Mouse (Mus musculus) heart, postnatal 0 days (tissue): Measurements from ENCODE around the gene Stxbp3. TPM values are rescaled to one million over a fixed set of nuclear protein-coding genes. Genes with fewer than 3 reads are reported as not detected.

ENCODE experiments used
- ATAC-seq: fragments of 200-750 bp; cut with Nextera tagmentation; 2 replicates; pipeline ENCODE4 v1.8.0; 2017; ENCODE audit warnings: low read depth, moderate number of reproducible peaks, moderate library complexity; ENCODE audit not compliant: insufficient read depth
- DNase-seq: peaks from one replicate; pipeline ENCODE4 v3.0.0-alpha.2; 2016; ENCODE audit warnings: low spot score
- H3K27ac ChIP-seq: fragments of 300-500 bp; sonication (generic); 2 replicates; pipeline ENCODE4 v1.5.1; 2014; ENCODE audit warnings: low read depth, mild to moderate bottlenecking
- H3K27me3 ChIP-seq: fragments of 300-500 bp; sonication (generic); 2 replicates; pipeline ENCODE4 v1.6.1; 2014; ENCODE audit warnings: low read length, mixed read lengths; ENCODE audit not compliant: control insufficient read depth, insufficient read depth
- H3K36me3 ChIP-seq: fragments of 300-500 bp; sonication (generic); replicated peaks from 2 replicates; pipeline ENCODE4 v1.6.1; 2014; ENCODE audit warnings: low read length, mixed read lengths; ENCODE audit not compliant: control insufficient read depth, insufficient read depth
- H3K4me1 ChIP-seq: fragments of 300-500 bp; sonication (generic); 2 replicates; pipeline ENCODE4 v1.6.1; 2014; ENCODE audit warnings: antibody characterized with exemption; ENCODE audit not compliant: control insufficient read depth, insufficient read depth
- H3K4me2 ChIP-seq: fragments of 300-500 bp; sonication (generic); 2 replicates; pipeline ENCODE4 v1.6.1; 2014; ENCODE audit warnings: low read depth, mild to moderate bottlenecking, low read length, moderate library complexity
- H3K4me3 ChIP-seq: fragments of 300-500 bp; sonication (generic); 2 replicates; pipeline ENCODE4 v1.5.1; 2014; ENCODE audit warnings: low read depth, low read length
- H3K9ac ChIP-seq: fragments of 300-500 bp; sonication (generic); replicated peaks from 2 replicates; pipeline ENCODE4 v1.6.1; 2014; ENCODE audit warnings: low read depth, low read length, mixed read lengths
- H3K9me3 ChIP-seq: fragments of 300-500 bp; sonication (generic); replicated peaks from 2 replicates; pipeline ENCODE4 v1.6.1; 2016; ENCODE audit warnings: low read length; ENCODE audit not compliant: control insufficient read depth
- CTCF ChIP-seq: IDR thresholded peaks from 2 replicates; pipeline ENCODE4 v1.5.1; 2016; ENCODE audit warnings: antibody characterized with exemption, control low read depth, low read depth
- EP300 ChIP-seq: IDR thresholded peaks from 2 replicates; pipeline ENCODE4 v1.6.1; 2016; ENCODE audit warnings: antibody characterized with exemption, low read depth
- WGBS: fragments of 180-500 bp; shearing (Covaris S2); extraction: QIAGEN DNeasy Blood & Tissue Kit; methylation state at CpG from one replicate; pipeline ENCODE4 v1.1.7; 2014; 5-methylcytosine and 5-hydroxymethylcytosine counted together
- polyA plus RNA-seq: library from polyadenylated mRNA; unstranded; fragments of >200 nt; fragmentation: Nextera tagmentation; extraction: Ambion mirVana; gene quantifications from 2 replicates; pipeline ENCODE4 v1.2.1, GENCODE M21; 2015
- total RNA-seq: library from RNA; depleted of rRNA; stranded (reverse); fragments of >200 nt; gene quantifications from 2 replicates; pipeline ENCODE4 v1.2.3, GENCODE M21; 2014; ENCODE audit warnings: low replicate concordance

Stxbp3 gene
- total and polyA plus RNA-seq, 2 experiments from 2014 or later: 26.8 to 28.1 TPM

- H3K27ac ChIP-seq: no peak overlapping the region
- DNase-seq: no peak
- H3K27me3 ChIP-seq: no peaks in the 10 kb centered on the region
- H3K9ac ChIP-seq: no peak overlapping the region
- H3K4me3 ChIP-seq: no peak overlapping the region
- no peaks in the 10 kb centered on the region for H3K4me1 ChIP-seq
- WGBS: 59% methylated on average over 9 of the region's 9 CpGs
- ATAC-seq: no peak
- TF ChIP-seq CTCF: no peak
- no peak overlapping the region for H3K4me2 ChIP-seq
- no peaks in the 10 kb centered on the region for H3K36me3 ChIP-seq
- H3K9me3 ChIP-seq: no peaks in the 10 kb centered on the region
Observed at GRCm38 (mm10) chr3:108757570-108757969, 82.8 kb downstream of the Stxbp3 start.

GRCm38 (mm10) chr3:108756131-108756530, 84.2 kb downstream of the Stxbp3 start:
- TF ChIP-seq EP300: no peak
- TF ChIP-seq CTCF: no peak
- Histone ChIP-seq H3K27me3 (no peaks in the 10 kb centered on the region), H3K27ac (no peak overlapping the region), H3K9me3 (no peaks in the 10 kb centered on the region), H3K9ac (no peak overlapping the region), H3K4me1 (no peaks in the 10 kb centered on the region), H3K36me3 (no peaks in the 10 kb centered on the region), H3K4me3 (no peak overlapping the region), H3K4me2 (no peak overlapping the region)
- DNase-seq: no peak
- ATAC-seq: no peak
- WGBS: 69% methylated on average over 1 of the region's 1 CpGs

GRCm38 (mm10) chr3:108755542-108755941, 84.8 kb downstream of the Stxbp3 start:
- H3K4me1 ChIP-seq: no peaks in the 10 kb centered on the region
- no peak overlapping the region for H3K9ac ChIP-seq
- TF ChIP-seq EP300 (no peak), CTCF (no peak)
- ATAC-seq: no peak
- 65% methylated on average over 2 of the region's 2 CpGs for WGBS
- no peaks in the 10 kb centered on the region for H3K9me3 ChIP-seq
- no peak overlapping the region for H3K4me3 ChIP-seq
- H3K27me3 ChIP-seq: no peaks in the 10 kb centered on the region
- H3K4me2 ChIP-seq: no peak overlapping the region
- H3K36me3 ChIP-seq: no peaks in the 10 kb centered on the region
- DNase-seq: no peak
- no peak overlapping the region for H3K27ac ChIP-seq

GRCm38 (mm10) chr3:108754541-108754940, 85.8 kb downstream of the Stxbp3 start:
- DNase-seq (no peak), ATAC-seq (no peak)
- Histone ChIP-seq H3K4me1 (no peaks in the 10 kb centered on the region), H3K27me3 (no peaks in the 10 kb centered on the region), H3K4me3 (no peak overlapping the region), H3K9ac (no peak overlapping the region), H3K36me3 (no peaks in the 10 kb centered on the region), H3K27ac (no peak overlapping the region), H3K9me3 (no peaks in the 10 kb centered on the region), H3K4me2 (no peak overlapping the region)
- no peak for TF ChIP-seq EP300
- no peak for TF ChIP-seq CTCF
- WGBS: 86% methylated on average over 1 of the region's 1 CpGs

- no peaks in the 10 kb centered on the region for H3K4me1 ChIP-seq
- TF ChIP-seq EP300: no peak
- TF ChIP-seq CTCF: no peak
- H3K36me3 ChIP-seq: no peaks in the 10 kb centered on the region
- no peaks in the 10 kb centered on the region for H3K27me3 ChIP-seq
- H3K4me2 ChIP-seq: no peak overlapping the region
- ATAC-seq (no peak), DNase-seq (no peak)
- no peak overlapping the region for H3K9ac ChIP-seq
- H3K4me3 ChIP-seq: no peak overlapping the region
- no peak overlapping the region for H3K27ac ChIP-seq
- no peaks in the 10 kb centered on the region for H3K9me3 ChIP-seq
- 48% methylated on average over 6 of the region's 6 CpGs for WGBS
Observed at GRCm38 (mm10) chr3:108751691-108752090, 88.6 kb downstream of the Stxbp3 start.

- no peak for TF ChIP-seq CTCF
- TF ChIP-seq EP300: no peak
- ATAC-seq (no peak), DNase-seq (no peak)
- no peaks in the 10 kb centered on the region for H3K4me1 ChIP-seq
- no peaks in the 10 kb centered on the region for H3K9me3 ChIP-seq
- WGBS: 50% methylated on average over 6 of the region's 6 CpGs
- no peak overlapping the region for H3K27ac ChIP-seq
- H3K9ac ChIP-seq: no peak overlapping the region
- no peaks in the 10 kb centered on the region for H3K36me3 ChIP-seq
- H3K27me3 ChIP-seq: no peaks in the 10 kb centered on the region
- H3K4me2 ChIP-seq: no peak overlapping the region
- H3K4me3 ChIP-seq: no peak overlapping the region
Observed at GRCm38 (mm10) chr3:108751061-108751460, 89.3 kb downstream of the Stxbp3 start.
